Mouse (Mus musculus): ENCODE measurements around the gene Exoc7.

Exoc7 gene

DNA sequence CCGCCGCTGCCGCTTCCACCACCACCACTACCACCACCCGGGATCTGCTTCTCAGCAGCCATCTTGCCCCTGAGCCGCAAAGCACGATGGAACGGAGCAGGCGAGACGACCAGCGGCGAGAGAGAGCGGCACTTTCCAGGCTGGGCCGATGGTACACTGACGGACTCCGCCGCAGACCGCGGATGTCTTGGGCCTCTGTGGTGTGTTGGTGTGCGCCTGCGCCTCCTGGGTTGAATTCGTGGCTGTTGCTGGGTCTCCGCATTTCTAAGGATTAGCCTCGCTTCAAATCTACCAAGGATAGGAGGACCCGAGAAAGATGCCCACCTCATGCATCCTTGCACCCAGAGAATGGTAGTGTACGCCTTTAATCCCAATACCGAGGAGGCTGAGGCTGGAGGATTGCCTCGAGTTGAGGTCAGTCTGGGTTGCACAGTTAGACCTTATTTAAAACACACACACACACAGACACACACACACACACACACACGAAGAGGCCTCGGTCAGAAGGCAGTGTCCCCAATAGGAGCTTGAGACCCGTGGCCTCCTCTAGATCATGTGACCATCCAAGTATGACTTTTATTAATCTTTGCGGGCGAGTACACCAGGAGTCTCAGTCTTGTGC, 32.9 kb downstream of the Exoc7 start, which contains the start of gene Srp68:
Gene Srp68 (minus strand): TSS at position 173 of the 622 bp plus-strand sequence.
- DNase-seq, result peak; percentile 90

DNA sequence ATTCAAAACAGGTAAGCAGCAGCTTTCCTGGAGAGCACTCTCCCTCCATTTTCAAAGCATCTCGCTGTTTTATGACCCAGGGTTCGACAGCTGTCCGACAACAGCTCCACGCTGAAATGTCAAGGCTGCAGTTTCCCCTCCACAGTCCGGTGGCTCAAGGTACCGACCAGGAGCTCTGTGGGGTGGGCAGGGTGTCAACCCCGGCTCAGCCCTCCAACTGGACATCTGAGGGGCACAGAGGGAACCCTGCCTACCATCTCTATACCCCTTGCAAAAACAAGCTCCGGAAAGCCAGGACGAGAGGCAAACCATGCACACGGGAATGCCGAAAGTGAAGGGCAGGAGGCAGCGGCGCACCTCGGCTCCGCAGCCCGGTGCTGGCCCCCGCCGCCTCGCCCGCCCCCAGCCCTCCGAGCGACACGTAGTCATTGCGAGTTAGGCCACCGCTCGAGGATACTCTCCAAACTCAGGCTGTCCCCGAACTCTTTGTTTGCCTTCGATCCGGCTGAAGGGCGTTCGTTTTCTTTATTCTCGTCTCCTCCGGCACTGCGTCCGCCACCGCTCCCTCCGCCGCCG, 33.5 kb downstream of the Exoc7 start:
- no peak for DNase-seq

DNA sequence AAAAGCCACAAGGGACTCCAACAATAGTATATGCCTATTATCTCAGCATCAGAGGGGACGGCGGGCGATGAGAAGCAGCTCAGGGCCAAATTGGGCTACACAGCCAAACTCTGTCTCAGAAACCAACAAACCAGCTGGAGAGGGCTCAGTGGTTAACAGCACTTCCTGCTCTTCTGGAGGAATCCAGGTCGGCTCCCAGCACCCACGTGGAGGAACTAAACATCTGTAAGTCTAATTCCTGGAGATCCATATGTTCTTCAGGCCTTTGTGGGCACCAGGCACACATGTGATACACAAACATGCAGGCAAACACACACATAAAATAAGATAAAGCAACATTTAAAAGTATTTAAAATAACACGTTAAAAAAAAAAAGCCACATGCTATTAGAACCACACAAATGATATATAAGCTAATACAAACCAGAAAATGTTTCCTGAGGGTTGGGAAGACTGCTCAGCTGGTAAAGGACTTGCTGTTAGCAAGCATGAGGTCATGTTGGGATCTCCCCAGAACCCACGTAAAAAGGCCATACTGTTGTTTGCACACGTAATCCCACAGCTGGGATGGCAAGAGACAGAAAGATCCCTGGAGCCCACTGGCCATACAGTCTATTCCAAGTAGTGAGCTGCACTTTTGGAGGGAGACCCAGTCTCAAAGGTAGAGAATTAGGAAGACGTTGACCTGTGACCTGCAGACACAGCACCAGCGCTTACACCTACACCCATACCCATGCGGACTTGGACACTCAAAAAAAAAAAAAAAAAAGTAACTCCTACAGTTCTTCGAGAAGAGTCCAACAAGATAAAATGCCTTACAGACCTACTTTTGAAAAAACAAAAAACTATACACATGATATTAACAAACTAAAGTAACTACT, 34.2 kb downstream of the Exoc7 start:
- DNase-seq, result no peak

DNA sequence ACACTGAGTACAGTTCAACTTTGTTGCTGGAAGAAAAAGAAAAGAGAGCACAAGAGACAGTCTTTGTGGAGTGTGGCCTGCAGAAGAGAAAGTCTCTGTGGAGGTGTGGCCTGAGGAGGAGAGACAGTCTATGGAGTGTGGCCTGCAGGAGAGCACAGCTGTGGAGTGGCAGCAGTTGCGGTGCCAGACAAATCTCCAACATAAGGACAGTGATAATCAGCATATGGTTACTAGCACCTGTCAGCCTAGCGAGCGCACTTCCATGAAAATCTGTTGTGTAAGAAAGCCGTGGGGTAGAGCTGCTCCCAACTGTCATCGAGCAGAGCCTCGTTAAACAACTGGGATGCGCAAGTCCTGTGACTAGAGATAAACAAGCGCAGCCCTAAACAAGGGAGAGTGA, 37.5 kb downstream of the Exoc7 start:
- no peak for DNase-seq

DNA sequence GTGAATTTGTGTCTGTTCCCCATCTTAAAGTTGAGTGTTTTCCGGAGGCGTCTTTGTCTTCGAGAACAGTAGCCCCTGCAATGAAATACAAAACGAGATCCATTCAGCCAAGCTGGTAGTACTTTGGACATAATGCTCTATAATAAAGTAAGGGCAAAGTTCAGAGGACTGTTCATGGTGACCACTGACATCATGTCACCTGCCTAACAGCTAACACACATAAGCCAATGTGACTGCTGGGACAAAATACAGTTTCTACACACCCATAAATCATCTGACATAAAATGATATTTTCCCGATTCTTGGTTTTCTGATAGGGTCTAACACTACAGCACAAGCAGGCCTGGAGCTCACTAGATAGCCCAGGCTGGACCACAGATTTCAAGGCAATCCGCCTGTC, 38.7 kb downstream of the Exoc7 start:
- no peak for DNase-seq

DNA sequence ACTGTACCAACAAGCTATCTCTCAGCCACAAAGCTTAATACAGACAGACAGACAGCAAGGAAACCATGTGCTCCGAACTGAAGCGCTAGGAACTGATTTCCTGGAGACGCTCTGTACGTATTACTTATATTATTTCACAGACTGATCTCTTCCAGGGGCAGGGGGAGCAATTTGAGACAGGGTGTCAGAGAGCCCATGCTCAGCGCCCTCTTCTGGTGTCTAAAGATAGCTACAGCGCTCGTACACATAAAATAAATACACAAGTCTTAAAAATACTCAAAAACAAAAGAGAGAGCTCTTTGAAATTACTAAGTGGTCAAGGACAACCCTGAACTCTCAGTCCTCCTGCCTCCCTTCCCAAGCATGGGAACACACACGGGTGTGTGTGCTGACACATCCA, 39.4 kb downstream of the Exoc7 start:
- no peak for DNase-seq

DNA sequence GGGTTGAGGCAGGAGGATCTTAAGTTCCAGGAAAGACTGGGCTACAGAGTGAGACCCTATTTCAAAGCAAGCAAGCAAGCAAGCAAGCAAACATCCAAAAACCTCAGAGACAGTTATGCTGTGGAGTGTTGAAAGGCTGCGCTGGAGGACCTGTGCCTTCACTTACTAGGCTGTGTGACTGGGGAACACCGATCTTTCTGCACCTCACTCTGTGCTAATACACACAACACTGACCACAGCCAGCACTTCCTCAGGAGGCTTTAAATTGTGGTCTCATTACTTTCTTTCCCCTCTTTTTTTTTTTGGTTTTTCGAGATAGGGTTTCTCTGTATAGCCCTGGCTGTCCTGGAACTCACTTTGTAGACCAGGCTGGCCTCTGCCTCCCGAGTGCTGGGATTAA, 41.2 kb downstream of the Exoc7 start:
- no peak for DNase-seq

DNA sequence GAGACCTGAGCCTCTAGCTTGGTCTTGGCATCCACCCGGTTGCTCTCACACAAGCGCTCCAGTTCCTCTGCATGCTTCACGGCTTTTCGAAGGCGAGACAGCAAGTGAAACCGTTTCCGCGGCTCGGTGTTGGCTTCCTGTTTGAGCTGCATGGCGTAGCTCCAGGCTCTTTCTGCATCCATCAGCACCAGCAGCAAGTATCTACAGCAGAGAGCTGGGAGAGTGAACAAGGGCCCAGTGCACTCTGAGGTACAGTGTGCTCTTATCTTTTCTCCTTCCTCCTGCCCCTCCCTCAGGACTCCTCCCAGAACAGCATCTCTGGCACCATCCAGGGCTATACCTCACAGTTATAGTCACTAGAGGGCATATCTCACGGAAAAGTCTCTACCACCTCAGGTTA, 41.7 kb downstream of the Exoc7 start:
- DNase-seq, result peak; percentile 32

DNA sequence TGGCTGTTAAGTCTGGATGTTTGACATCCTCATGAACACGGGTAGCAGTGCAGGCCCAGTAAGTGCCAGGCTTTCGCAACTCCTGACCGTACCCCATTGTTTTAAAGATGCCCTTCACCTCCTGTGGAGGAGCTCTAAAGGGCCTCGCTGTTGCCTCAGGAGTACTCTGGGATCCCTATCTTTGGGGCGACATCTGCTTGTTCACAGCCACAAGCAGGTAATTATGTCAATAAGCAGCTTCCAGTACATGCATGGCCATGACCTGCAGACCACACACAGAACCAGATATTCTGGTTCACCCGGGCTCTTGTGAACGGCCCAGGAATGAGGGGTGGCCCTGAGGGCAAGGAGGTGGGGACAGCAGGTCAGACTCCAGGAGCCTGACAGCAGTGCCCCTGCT, 46.8 kb downstream of the Exoc7 start:
- DNase-seq, result no peak

DNA sequence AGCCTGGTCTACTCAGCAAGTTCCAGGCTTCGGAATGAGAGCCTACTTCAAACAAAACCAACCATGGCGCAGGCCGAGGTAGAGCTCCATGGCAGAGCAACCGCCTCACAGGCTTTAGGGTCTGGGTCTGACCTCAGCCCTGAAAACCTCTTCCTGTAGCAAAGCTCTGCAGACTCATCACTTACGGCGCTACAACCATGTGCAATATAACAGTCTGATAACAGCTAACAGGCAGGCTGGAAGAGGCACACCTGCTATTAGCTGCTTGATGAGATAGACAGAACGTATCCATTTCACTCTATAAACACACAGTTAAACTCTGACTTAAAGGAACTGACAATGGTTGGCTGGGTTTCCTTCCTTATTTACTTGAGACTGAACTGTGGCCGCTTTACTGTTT, 47.6 kb downstream of the Exoc7 start:
- DNase-seq, result no peak

DNA sequence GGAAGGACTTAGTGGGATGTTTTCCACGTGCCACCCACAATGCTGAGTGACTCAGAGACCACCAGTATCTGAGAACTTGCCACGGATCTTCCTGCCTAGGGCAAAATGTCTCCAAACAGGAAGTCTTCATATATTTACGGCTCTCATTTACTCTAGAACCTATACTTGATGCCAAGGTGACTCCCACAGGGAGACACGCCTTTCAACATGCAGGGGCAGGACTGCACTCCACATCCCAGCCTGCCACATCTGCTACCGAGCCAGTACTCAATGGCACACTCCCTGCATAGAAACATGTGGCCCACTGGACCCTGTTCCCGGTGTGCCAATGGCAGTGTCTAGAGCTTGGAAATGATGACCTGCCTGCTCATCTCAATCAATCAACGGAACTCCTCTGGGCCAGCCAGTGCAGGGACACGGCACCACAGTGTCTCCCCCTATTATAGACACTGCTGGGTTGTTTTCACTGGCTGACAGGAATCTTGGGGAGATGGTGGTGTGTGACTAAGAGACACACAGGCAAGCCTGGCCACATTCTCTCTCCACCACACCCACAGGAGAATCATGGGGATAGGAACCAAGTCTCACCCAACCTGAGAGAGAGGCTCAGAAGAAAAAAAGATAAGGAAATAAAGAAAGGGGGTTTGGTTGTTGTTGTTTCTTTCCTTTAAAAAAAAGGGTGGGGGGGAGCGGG, 50.9 kb downstream of the Exoc7 start:
- no peak for DNase-seq

DNA sequence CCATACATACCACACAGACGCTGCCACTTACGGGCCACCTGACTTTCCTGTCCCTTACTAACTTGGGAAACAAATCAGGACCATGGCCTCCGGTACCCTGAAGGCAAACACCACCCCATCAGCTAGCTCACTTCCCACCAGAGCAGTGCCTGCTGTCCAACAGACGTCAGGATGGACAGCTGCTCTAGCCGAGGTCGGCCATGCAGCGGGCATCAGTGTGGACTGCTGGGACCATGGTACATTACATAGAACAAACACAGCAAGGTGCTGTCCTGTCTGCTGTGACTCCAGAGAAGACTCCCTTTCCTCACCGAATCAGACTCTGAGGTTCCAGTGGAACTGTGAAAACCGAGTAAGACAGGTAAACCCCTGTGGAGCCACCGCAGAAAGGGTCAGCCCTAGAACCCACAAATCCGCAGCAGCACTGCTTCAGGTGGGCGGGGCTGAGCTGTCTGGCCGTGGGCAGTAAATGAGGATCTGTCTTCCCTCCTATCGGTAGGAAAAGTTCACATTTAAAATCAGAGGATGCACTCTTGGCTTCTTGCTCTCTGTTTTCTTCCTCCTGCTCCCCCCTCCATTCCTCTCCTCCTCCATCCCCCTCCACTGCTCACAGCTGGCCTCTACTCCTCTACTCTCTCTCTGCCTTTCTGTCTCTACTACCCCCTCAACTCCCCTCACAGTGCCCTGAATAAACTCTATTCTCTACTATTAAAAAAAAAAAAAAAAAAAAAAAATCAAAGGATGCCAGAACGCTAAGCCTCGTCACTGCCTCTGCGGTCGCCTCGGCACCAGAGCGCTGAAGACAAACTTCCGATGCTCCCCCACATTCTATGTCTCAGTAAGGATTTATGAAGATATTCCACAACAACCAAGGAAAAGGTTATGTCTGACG, 51.7 kb downstream of the Exoc7 start:
- DNase-seq, result no peak

DNA sequence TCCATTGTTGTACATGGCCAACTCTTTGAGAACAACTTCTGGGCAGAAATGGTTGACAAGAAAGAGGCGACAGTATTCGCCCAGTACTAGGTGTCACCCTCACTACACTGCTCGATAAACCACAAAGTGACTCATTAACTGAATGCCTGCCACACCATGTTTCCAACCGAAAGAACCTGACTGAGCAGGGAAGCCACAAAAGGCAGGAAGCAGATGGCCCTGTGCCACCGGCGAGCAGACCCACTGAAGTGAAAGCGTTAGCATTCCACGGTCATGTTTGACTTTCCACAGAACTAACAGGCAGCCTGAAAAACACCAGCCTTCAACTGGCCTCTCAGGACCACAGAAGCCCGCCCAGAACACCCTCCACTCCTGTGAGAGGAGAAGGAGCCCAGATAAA, 52.4 kb downstream of the Exoc7 start:
- DNase-seq, result no peak

DNA sequence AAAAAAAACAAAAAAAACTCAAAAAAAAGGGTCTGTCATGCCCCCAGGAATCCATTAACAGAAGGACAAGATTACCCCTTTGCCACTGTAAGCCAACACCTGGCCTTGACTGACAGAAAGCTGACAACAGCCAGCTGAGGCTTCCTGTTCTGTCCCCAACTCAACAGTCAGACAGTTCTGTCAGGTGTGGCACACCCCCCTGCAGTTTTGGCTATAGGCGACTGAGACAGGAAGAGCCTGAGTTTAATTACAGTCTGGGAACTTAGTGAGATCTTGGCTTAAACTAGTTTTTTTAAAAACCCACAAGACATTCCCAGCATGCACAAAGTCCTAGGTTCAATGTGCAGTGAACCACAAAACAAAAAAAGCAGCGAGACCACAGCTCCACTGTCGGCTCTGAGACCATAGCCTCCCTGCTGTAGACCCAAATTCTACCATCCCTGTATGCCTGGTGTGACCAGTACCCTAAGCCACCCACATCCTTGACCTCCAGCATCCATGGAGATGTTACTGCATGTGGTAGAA, 53.9 kb downstream of the Exoc7 start:
- no peak for DNase-seq

DNA sequence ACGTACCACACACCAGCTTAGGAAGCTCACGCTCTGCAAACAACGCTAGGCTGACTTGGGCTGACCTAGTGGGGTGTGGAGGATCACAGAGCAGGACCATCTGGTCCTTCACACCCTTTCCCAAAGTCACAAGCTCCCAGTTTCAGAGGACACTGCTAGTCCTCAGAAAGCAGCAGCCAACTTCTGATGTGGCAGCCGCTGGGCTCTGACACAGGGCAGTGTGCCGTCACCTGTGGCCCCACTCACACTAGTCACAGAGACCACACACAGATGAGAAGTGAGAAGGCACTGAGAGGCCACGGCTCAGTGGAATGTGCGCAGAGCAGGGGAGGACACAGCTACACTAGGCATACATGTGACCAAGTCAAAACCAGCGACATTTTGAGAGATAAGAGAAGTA, 56.1 kb downstream of the Exoc7 start:
- no peak for DNase-seq

DNA sequence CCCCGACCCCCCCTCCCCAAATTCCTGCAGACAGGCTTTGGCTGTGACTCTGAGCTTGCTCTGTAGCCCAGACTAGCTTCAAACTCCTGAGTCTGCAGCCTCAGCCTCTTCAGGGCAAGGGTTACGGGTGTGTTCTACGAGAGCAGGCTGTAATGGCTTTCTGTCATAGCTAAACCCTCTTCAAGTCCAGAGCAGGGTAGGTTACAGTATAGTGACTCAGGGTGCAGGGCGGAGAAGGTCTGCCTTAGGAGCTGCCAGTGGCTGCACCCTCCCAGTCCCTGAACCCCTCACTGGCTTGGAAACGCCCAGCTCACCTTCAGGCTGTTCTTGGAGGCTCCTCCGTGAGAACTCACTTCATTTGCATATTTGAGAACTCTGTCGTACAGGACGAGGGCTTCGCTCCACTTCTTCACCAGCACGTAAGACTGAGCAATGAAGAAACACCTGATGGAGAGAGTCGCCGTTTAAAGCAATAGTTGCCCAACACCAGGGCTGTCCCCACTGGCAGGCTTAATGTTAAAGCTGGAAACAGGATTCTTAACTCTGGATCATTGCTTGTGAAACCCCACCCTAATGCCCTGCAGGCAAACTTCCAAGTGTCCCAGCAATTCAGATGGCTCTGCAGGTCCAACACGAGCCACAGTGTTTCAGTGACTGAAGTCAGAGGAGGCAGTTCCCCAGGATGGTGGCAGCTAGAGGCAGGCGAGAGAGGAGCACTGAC, 59.4 kb downstream of the Exoc7 start:
- no peak for DNase-seq

DNA sequence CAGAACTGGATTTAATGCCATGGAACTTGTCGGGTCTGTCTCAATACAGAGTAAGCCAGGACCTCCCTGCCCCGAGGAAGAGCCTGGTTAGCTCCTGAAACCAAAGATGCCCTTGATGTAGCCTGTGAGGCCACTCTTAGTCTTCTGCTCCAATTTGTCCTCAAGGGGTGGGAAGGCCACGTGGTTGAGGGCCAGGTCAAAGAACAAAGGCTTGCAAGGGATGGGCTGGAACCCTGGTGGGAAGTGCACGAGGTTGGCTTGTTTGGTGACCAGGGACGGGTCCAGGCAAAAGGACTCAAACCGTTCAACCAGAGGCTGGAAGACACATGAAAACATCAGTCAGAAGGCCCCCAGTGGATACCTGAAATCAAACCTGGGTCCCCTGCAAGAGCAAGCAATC, 61.4 kb downstream of the Exoc7 start:
- DNase-seq, result no peak

DNA sequence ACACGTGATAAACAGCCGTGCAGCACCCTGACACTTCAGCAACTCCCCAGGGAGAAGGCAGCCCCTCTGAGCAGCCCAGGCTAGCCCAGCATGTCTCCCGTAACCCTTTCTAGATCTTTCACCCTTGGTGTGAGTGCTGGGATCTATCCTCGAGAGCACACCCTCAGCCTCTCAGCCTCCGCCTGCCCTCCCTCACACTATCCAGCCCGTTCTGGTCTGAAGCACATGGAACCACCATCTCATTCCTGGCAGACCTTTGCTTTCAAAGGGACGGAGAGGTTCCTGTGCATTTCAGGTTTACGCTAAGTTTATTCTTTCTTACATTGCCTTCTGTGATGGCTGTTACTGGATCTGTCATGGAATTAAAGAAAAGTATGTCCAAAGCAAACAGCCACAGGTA, 62.5 kb downstream of the Exoc7 start:
- DNase-seq, result no peak

DNA sequence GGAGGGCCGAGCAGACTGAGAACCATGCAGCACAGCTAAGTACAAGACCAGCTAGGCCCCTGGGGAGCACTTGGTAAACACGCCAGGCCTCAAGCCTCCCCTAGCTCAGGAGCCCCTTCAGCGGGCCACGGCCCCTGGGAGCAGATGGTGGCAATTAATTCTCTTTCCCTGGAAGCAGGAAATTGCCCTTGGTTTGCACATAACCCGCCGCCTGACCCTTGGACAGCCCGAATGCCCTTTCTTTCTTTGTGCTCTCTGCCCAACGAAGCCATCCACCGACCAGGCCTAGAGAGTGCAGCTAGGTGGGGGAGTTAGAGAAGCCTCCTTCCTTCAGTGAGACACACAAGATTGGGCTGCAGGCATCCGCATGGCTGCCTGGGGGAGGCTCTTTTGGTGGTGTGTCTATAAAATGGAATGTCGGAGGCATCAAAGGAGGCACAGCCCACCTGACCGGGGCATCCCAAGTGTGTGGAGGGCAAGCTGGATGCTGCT, 65.2 kb downstream of the Exoc7 start:
- no peak for DNase-seq

DNA sequence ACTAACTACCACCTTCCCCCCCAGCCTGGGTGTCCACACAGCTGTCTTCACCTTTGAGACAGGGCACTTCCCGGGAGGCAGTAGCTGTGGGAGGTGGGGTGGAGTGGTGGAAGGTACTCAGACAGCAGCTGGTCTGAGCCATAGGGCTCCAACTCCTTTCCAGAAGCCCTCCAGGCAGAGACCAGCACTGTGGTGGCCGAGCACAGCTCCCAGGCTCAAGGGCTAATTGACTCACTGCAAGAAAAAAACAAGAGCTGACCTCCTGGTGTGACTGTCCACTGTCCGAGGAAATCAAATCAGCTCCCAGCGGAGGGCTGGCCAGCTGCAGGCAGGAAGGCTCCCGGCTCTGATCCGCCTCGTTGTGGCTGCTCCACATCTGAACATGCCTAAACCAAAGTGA, 67.2 kb downstream of the Exoc7 start:
- no peak for DNase-seq

All from right cerebral cortex, postnatal 4 days (tissue).